ENCODE assay signal across 14 mouse cellular contexts in the genomic region with DNA sequence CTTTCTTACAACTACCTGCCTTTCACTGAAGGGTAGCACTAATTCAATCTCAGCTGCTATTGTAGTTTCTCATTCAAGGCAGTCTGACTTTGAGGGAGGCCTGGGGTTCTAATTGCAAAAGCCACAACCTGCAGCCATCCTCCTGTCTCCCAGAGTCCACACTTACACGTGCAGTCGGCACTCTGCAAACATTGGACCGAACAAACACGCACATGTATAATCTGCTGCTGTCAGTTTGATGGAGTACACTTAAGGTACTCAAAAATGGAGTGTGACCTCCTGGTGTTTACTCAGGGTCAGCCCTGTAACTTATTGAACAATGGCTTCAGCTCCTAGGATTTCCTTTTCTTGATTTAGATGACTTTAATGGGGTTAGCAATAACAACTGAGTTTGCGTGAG. TPM values are rescaled to one million over a fixed set of nuclear protein-coding genes. Genes with fewer than 3 reads are reported as not detected.
DNase-seq lines count a peak whose midpoint lies in the region; ATAC-seq lines count a peak whose summit lies in the region.
"Had no signal": no experiment of that assay in that cellular context is flagged by ENCODE, and none has a peak within 500 bp of the region (broad histone marks: within the 10 kb centered on the region; RNA-seq: fewer than 3 reads in every experiment).

No protein-coding gene starts in this region.

- no peak for ATAC-seq in forebrain, embryonic 11.5 days (replicated peaks; ENCODE audit: low FRiP score)
- ATAC-seq in lung, embryonic 16.5 days (ENCODE audit: low read depth), result peak; percentile 56
- no peak for ATAC-seq in limb, embryonic 13.5 days (ENCODE audit: low FRiP score, low read depth)
- ATAC-seq in stomach, embryonic 16.5 days (ENCODE audit: insufficient read depth, low FRiP score), result peak; percentile 49
- no peak for ATAC-seq in erythroblast, adult 5-6 weeks (replicated peaks; ENCODE audit: low FRiP score, poor library complexity, severe bottlenecking)

- H3K4me1 ChIP-seq in forebrain, embryonic 10.5 days, result peaks cover 85% of the 10 kb centered on the region
- peaks cover 33% of the 10 kb centered on the region for H3K4me1 ChIP-seq in forebrain, embryonic 11.5 days (replicated peaks; ENCODE audit: control insufficient read depth, insufficient read depth, low read length)
- H3K4me1 ChIP-seq in lung, embryonic 16.5 days (replicated peaks; ENCODE audit: control insufficient read depth, insufficient read depth, low read length), result peaks cover 39% of the 10 kb centered on the region
- peaks cover 73% of the 10 kb centered on the region for H3K4me1 ChIP-seq in limb, embryonic 13.5 days
- H3K4me1 ChIP-seq in stomach, embryonic 16.5 days (ENCODE audit: control insufficient read depth, insufficient read depth, low read length), result peaks cover 28% of the 10 kb centered on the region

- intact Hi-C loops in left cerebral cortex, postnatal 25 days (cut with DNase I), result no loop called here

- 82% methylated on average over 5 of the region's 5 CpGs for WGBS in forebrain, embryonic 10.5 days
- WGBS in forebrain, embryonic 11.5 days, result 61% methylated on average over 5 of the region's 5 CpGs
- WGBS in lung, embryonic 16.5 days, result 27% methylated on average over 5 of the region's 5 CpGs
- WGBS in limb, embryonic 13.5 days, result 62% methylated on average over 5 of the region's 5 CpGs
- WGBS in stomach, embryonic 16.5 days, result 24% methylated on average over 5 of the region's 5 CpGs

- peak overlapping the region; percentile 74 for H3K27ac ChIP-seq in forebrain, embryonic 10.5 days
- no peak overlapping the region for H3K27ac ChIP-seq in forebrain, embryonic 11.5 days (ENCODE audit: low read depth, low read length)
- peak overlapping the region; percentile 67; the same call in 1 of the 2 replicates for H3K27ac ChIP-seq in lung, embryonic 16.5 days (ENCODE audit: low read length)
- peak overlapping the region; percentile 75 for H3K27ac ChIP-seq in limb, embryonic 13.5 days
- peak overlapping the region; percentile 25; the same call in 1 of the 2 replicates for H3K27ac ChIP-seq in stomach, embryonic 16.5 days (ENCODE audit: low read length)

- H3K9ac ChIP-seq in forebrain, embryonic 11.5 days (ENCODE audit: low read length), result no peak overlapping the region
- H3K9ac ChIP-seq in lung, embryonic 16.5 days (ENCODE audit: low read length), result peak overlapping the region; percentile 34
- H3K9ac ChIP-seq in limb, embryonic 13.5 days, result peak overlapping the region; percentile 45
- peak overlapping the region; percentile 17; the same call in 1 of the 2 replicates for H3K9ac ChIP-seq in stomach, embryonic 16.5 days (ENCODE audit: low read length)

- H3K4me2 ChIP-seq in forebrain, embryonic 11.5 days (ENCODE audit: low read depth, low read length, severe bottlenecking), result no peak overlapping the region
- no peak overlapping the region for H3K4me2 ChIP-seq in lung, embryonic 16.5 days (ENCODE audit: low read depth, low read length)
- H3K4me2 ChIP-seq in limb, embryonic 13.5 days (replicated peaks), result peak overlapping the region; percentile 30
- no peak overlapping the region for H3K4me2 ChIP-seq in stomach, embryonic 16.5 days (ENCODE audit: low read depth, low read length)

- no peak overlapping the region for H3K4me3 ChIP-seq in forebrain, embryonic 10.5 days
- H3K4me3 ChIP-seq in forebrain, embryonic 11.5 days (ENCODE audit: low read depth, low read length), result no peak overlapping the region
- no peak overlapping the region for H3K4me3 ChIP-seq in lung, embryonic 16.5 days (ENCODE audit: low read length)
- H3K4me3 ChIP-seq in limb, embryonic 13.5 days, result no peak overlapping the region
- no peak overlapping the region for H3K4me3 ChIP-seq in stomach, embryonic 16.5 days (replicated peaks; ENCODE audit: low read length)

- DNase-seq in forebrain, embryonic 10.5 days (ENCODE audit: extremely low spot score, low spot score), result no peak
- DNase-seq in forebrain, embryonic 11.5 days (ENCODE audit: low spot score), result no peak
- no peak for DNase-seq in lung, postnatal 4 days
- DNase-seq in left cerebral cortex, postnatal 25 days (ENCODE audit: low spot score in 2 of 2), result no peak
- DNase-seq: cerebellum, postnatal 25 days; heart, adult 18-20 months; heart, postnatal 4 days; liver had no signal

- H3K9me3 ChIP-seq in forebrain, embryonic 10.5 days, result no peaks in the 10 kb centered on the region
- no peaks in the 10 kb centered on the region for H3K9me3 ChIP-seq in forebrain, embryonic 11.5 days (ENCODE audit: control insufficient read depth, low read length)
- H3K9me3 ChIP-seq in lung, embryonic 16.5 days (ENCODE audit: control insufficient read depth, low read length), result no peaks in the 10 kb centered on the region
- H3K9me3 ChIP-seq in limb, embryonic 13.5 days, result no peaks in the 10 kb centered on the region
- H3K9me3 ChIP-seq in stomach, embryonic 16.5 days (replicated peaks; ENCODE audit: control insufficient read depth, low read length), result no peaks in the 10 kb centered on the region
- H3K9me3 ChIP-seq: G1E had no signal

- H3K36me3 ChIP-seq in forebrain, embryonic 10.5 days (replicated peaks), result peaks cover 7% of the 10 kb centered on the region; the same call in 1 of the 2 replicates
- no peaks in the 10 kb centered on the region for H3K36me3 ChIP-seq in forebrain, embryonic 11.5 days (ENCODE audit: control insufficient read depth, insufficient read depth, low read length)
- H3K36me3 ChIP-seq in lung, embryonic 16.5 days (ENCODE audit: control insufficient read depth, insufficient read depth, low read length), result no peaks in the 10 kb centered on the region
- peaks cover 3% of the 10 kb centered on the region for H3K36me3 ChIP-seq in limb, embryonic 13.5 days
- no peaks in the 10 kb centered on the region for H3K36me3 ChIP-seq in stomach, embryonic 16.5 days (ENCODE audit: control insufficient read depth, insufficient read depth, low read length)

- no peaks in the 10 kb centered on the region for H3K27me3 ChIP-seq in forebrain, embryonic 10.5 days (ENCODE audit: poor library complexity, severe bottlenecking)
- H3K27me3 ChIP-seq in forebrain, embryonic 11.5 days (ENCODE audit: control insufficient read depth, insufficient read depth, low read length), result no peaks in the 10 kb centered on the region
- no peaks in the 10 kb centered on the region for H3K27me3 ChIP-seq in lung, embryonic 16.5 days (ENCODE audit: control insufficient read depth, insufficient read depth, low read depth, low read length)
- no peaks in the 10 kb centered on the region for H3K27me3 ChIP-seq in limb, embryonic 13.5 days
- no peaks in the 10 kb centered on the region for H3K27me3 ChIP-seq in stomach, embryonic 16.5 days (ENCODE audit: control insufficient read depth, insufficient read depth, low read length)

RNA-seq across cellular contexts. Expression of a gene that starts 14.0 kb away (rescaled TPM):
- polyA plus RNA-seq in forebrain, embryonic 10.5 days (2016; fragmentation: Nextera tagmentation; extraction: Ambion mirVana), result 15.9 and 22.1 TPM in 2 replicates
- polyA plus RNA-seq in forebrain, embryonic 11.5 days (2014; fragmentation: Nextera tagmentation; extraction: Ambion mirVana), result 21.6 and 24.1 TPM in 2 replicates
- polyA plus RNA-seq in lung, embryonic 16.5 days (2015; fragmentation: Nextera tagmentation; extraction: Ambion mirVana), result 15.6 and 16.0 TPM in 2 replicates
- polyA plus RNA-seq in limb, embryonic 13.5 days (2015; fragmentation: Nextera tagmentation; extraction: Ambion mirVana), result 52.3 and 55.4 TPM in 2 replicates
- polyA plus RNA-seq in stomach, embryonic 16.5 days (2015; fragmentation: Nextera tagmentation; extraction: Ambion mirVana), result 8.8 and 11.6 TPM in 2 replicates
- total RNA-seq in left cerebral cortex, postnatal 25 days (2021), result 1 to 10 TPM; 7.5 to 8.1 TPM
- total RNA-seq in erythroblast, adult 5-6 weeks (2015; ENCODE audit: low replicate concordance), result 3.5 and 5.0 TPM in 2 replicates
- total RNA-seq in erythroblast, adult 5-6 weeks (2017; ENCODE audit: low replicate concordance), result 0.77 and 4.5 TPM in 2 replicates

RNA-seq across cellular contexts. Expression of a gene that starts 40.5 kb away (rescaled TPM):
- 0.21 TPM in 1 of 2 replicates, not detected in the other for polyA plus RNA-seq in forebrain, embryonic 10.5 days (2016; fragmentation: Nextera tagmentation; extraction: Ambion mirVana)
- polyA plus RNA-seq in forebrain, embryonic 11.5 days (2014; fragmentation: Nextera tagmentation; extraction: Ambion mirVana), result 0.16 TPM in 1 of 2 replicates, not detected in the other
- polyA plus RNA-seq in lung, embryonic 16.5 days (2015; fragmentation: Nextera tagmentation; extraction: Ambion mirVana), result 5.4 and 5.7 TPM in 2 replicates
- 0.88 and 1.0 TPM in 2 replicates for polyA plus RNA-seq in limb, embryonic 13.5 days (2015; fragmentation: Nextera tagmentation; extraction: Ambion mirVana)
- 684 and 706 TPM in 2 replicates for polyA plus RNA-seq in stomach, embryonic 16.5 days (2015; fragmentation: Nextera tagmentation; extraction: Ambion mirVana)
- not detected for total RNA-seq in left cerebral cortex, postnatal 25 days (2021)
- not detected in 2 replicates for total RNA-seq in erythroblast, adult 5-6 weeks (2015; ENCODE audit: low replicate concordance)
- not detected in 2 replicates for total RNA-seq in erythroblast, adult 5-6 weeks (2017; ENCODE audit: low replicate concordance)
- total RNA-seq: G1E; heart, adult 18-20 months; megakaryocyte, adult 5-6 weeks had no signal
- polyA plus RNA-seq: G1E had no signal

RNA-seq across cellular contexts. Expression of a gene that starts 43.8 kb away (rescaled TPM):
- polyA plus RNA-seq in forebrain, embryonic 10.5 days (2016; fragmentation: Nextera tagmentation; extraction: Ambion mirVana), result 2,195 and 2,268 TPM in 2 replicates
- polyA plus RNA-seq in forebrain, embryonic 11.5 days (2014; fragmentation: Nextera tagmentation; extraction: Ambion mirVana), result 1,661 and 1,678 TPM in 2 replicates
- 1,483 and 1,593 TPM in 2 replicates for polyA plus RNA-seq in lung, embryonic 16.5 days (2015; fragmentation: Nextera tagmentation; extraction: Ambion mirVana)
- polyA plus RNA-seq in limb, embryonic 13.5 days (2015; fragmentation: Nextera tagmentation; extraction: Ambion mirVana), result 1,770 and 1,957 TPM in 2 replicates
- 746 and 846 TPM in 2 replicates for polyA plus RNA-seq in stomach, embryonic 16.5 days (2015; fragmentation: Nextera tagmentation; extraction: Ambion mirVana)
- total RNA-seq in left cerebral cortex, postnatal 25 days (2021), result 100 to 1,000 TPM; 120 to 124 TPM
- not detected in 2 replicates for total RNA-seq in erythroblast, adult 5-6 weeks (2015; ENCODE audit: low replicate concordance)
- total RNA-seq in erythroblast, adult 5-6 weeks (2017; ENCODE audit: low replicate concordance), result not detected in 2 replicates

Comparison
In these comparisons a context has a peak if more than half of its experiments do, and no peak if none do; other contexts are left out.
1. ATAC-seq: peak in lung, embryonic 16.5 days (single experiment) and stomach, embryonic 16.5 days (single experiment); none in forebrain, embryonic 11.5 days (single experiment), limb, embryonic 13.5 days (single experiment) and erythroblast, adult 5-6 weeks (single experiment).
2. RNA of a gene that starts 40.5 kb away (polyA plus RNA-seq): 684 to 706 TPM in stomach, embryonic 16.5 days; 5.4 to 5.7 TPM in lung, embryonic 16.5 days, 0.88 to 1.0 TPM in limb, embryonic 13.5 days, 0.16 TPM in forebrain, embryonic 11.5 days and 0.21 TPM in forebrain, embryonic 10.5 days; every median in the first group is over 100 times any median in the second.